ENCODE assay signal across 12 mouse cellular contexts in the genomic region with DNA sequence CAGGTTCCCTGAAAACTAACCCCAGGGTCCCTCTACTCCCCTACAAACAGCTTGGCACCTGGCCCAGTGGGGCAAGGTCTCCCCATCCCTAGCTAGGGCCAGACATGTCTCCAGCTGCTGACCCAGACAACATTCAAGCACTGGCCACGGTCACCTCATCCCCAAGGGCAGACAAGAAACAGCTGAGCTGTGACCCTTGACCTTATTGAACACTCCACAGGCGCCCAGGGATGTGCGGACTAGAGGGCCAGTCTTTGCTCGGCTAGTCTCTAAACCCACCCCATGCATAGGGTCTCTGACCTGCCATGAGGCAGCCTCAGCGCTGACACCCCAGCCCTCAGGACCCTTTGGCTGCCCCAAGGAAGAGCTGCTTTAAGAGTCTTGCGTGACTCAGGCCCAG. TPM values are rescaled to one million over a fixed set of nuclear protein-coding genes. Genes with fewer than 3 reads are reported as not detected.
DNase-seq lines count a peak whose midpoint lies in the region; ATAC-seq and TF ChIP-seq lines count a peak whose summit lies in the region.
"Had no signal": no experiment of that assay in that cellular context is flagged by ENCODE, and none has a peak within 500 bp of the region (broad histone marks: within the 10 kb centered on the region; RNA-seq: fewer than 3 reads in every experiment).

No protein-coding gene starts in this region.

- TF ChIP-seq CTCF in lung, postnatal 0 days (IDR thresholded peaks at IDR 0.05) = no peak
- TF ChIP-seq CTCF in stomach, postnatal 0 days (IDR thresholded peaks at IDR 0.05; ENCODE audit: low read depth) = no peak

- H3K4me1 ChIP-seq in hindbrain, embryonic 10.5 days (replicated peaks) = peaks cover 43% of the 10 kb centered on the region
- no peaks in the 10 kb centered on the region for H3K4me1 ChIP-seq in hindbrain, embryonic 14.5 days (replicated peaks; ENCODE audit: control insufficient read depth, insufficient read depth, low read length)
- peaks cover 3% of the 10 kb centered on the region; the same call in 1 of the 2 replicates for H3K4me1 ChIP-seq in lung, postnatal 0 days (ENCODE audit: insufficient read depth, low read depth, low read length)
- no peaks in the 10 kb centered on the region for H3K4me1 ChIP-seq in stomach, postnatal 0 days (replicated peaks; ENCODE audit: control insufficient read depth, insufficient read depth)

- DNase-seq in hindbrain, embryonic 10.5 days (ENCODE audit: low spot score) = peak; percentile 27
- no peak for DNase-seq in hindbrain, embryonic 14.5 days (ENCODE audit: low spot score)
- DNase-seq in lung, postnatal 0 days (ENCODE audit: low spot score) = peak; percentile 44
- DNase-seq in lung, postnatal 25 days (ENCODE audit: low spot score) = no peak
- peak; percentile 46 to 56 for DNase-seq in kidney, postnatal 4 days
- DNase-seq in stomach, postnatal 0 days (ENCODE audit: low spot score) = no peak
- no peak for DNase-seq in left cerebral cortex, postnatal 10 days (ENCODE audit: extremely low spot score in 1 of 2, low spot score in 2 of 2)
- no peak for DNase-seq in cerebellum, postnatal 10 days
- DNase-seq: heart, adult 18-20 months; left cerebral cortex, postnatal 4 days had no signal

- no peak for ATAC-seq in hindbrain, embryonic 14.5 days (ENCODE audit: low FRiP score)
- peak; percentile 28 for ATAC-seq in lung, postnatal 0 days
- no peak for ATAC-seq in stomach, postnatal 0 days (ENCODE audit: low FRiP score, low TSS enrichment)

- intact Hi-C loops in left cerebral cortex, postnatal 10 days (cut with DNase I) = no loop called here

- H3K27me3 ChIP-seq in hindbrain, embryonic 10.5 days (ENCODE audit: insufficient read depth, poor library complexity, severe bottlenecking) = peaks cover 4% of the 10 kb centered on the region
- H3K27me3 ChIP-seq in hindbrain, embryonic 14.5 days (ENCODE audit: control insufficient read depth, insufficient read depth, low read length) = no peaks in the 10 kb centered on the region
- no peaks in the 10 kb centered on the region for H3K27me3 ChIP-seq in lung, postnatal 0 days (replicated peaks; ENCODE audit: insufficient read depth, low read length)
- no peaks in the 10 kb centered on the region for H3K27me3 ChIP-seq in stomach, postnatal 0 days (ENCODE audit: control insufficient read depth, insufficient read depth, low read length)
- H3K27me3 ChIP-seq: neural tube, embryonic 12.5 days had no signal

- peak overlapping the region; percentile 71 for H3K27ac ChIP-seq in hindbrain, embryonic 10.5 days
- H3K27ac ChIP-seq in hindbrain, embryonic 14.5 days = no peak overlapping the region
- H3K27ac ChIP-seq in lung, postnatal 0 days (ENCODE audit: low read length) = peak overlapping the region; percentile 57; the same call in 1 of the 2 replicates
- H3K27ac ChIP-seq in stomach, postnatal 0 days (replicated peaks) = peak overlapping the region; percentile 58
- H3K27ac ChIP-seq: neural tube, embryonic 12.5 days had no signal

- no peaks in the 10 kb centered on the region for H3K36me3 ChIP-seq in hindbrain, embryonic 10.5 days
- H3K36me3 ChIP-seq in hindbrain, embryonic 14.5 days (replicated peaks; ENCODE audit: control insufficient read depth, insufficient read depth) = no peaks in the 10 kb centered on the region
- H3K36me3 ChIP-seq in lung, postnatal 0 days (ENCODE audit: insufficient read depth, low read length) = no peaks in the 10 kb centered on the region
- no peaks in the 10 kb centered on the region for H3K36me3 ChIP-seq in stomach, postnatal 0 days (ENCODE audit: control insufficient read depth, insufficient read depth, low read length)
- H3K36me3 ChIP-seq: neural tube, embryonic 12.5 days had no signal

- TF ChIP-seq EP300 in lung, postnatal 0 days (IDR thresholded peaks at IDR 0.05) = no peak
- TF ChIP-seq EP300 in stomach, postnatal 0 days (optimal IDR thresholded peaks at IDR 0.05) = no peak

- H3K9me3 ChIP-seq in hindbrain, embryonic 10.5 days = no peaks in the 10 kb centered on the region
- H3K9me3 ChIP-seq in hindbrain, embryonic 14.5 days (ENCODE audit: control insufficient read depth, low read length) = no peaks in the 10 kb centered on the region
- H3K9me3 ChIP-seq in lung, postnatal 0 days (ENCODE audit: low read length) = no peaks in the 10 kb centered on the region
- H3K9me3 ChIP-seq in stomach, postnatal 0 days (ENCODE audit: control insufficient read depth, low read length) = no peaks in the 10 kb centered on the region
- H3K9me3 ChIP-seq: neural tube, embryonic 12.5 days had no signal

- no peak overlapping the region for H3K4me3 ChIP-seq in hindbrain, embryonic 10.5 days
- H3K4me3 ChIP-seq in hindbrain, embryonic 14.5 days (replicated peaks; ENCODE audit: low read length) = no peak overlapping the region
- H3K4me3 ChIP-seq in lung, postnatal 0 days (ENCODE audit: low read depth, low read length) = no peak overlapping the region
- no peak overlapping the region for H3K4me3 ChIP-seq in stomach, postnatal 0 days (ENCODE audit: low read depth, low read length)
- H3K4me3 ChIP-seq: megakaryocyte, embryonic 14.5 days; neural tube, embryonic 12.5 days had no signal

- WGBS in hindbrain, embryonic 10.5 days = 36% methylated on average over 6 of the region's 6 CpGs
- 47% methylated on average over 6 of the region's 6 CpGs for WGBS in hindbrain, embryonic 14.5 days
- 48% methylated on average over 6 of the region's 6 CpGs for WGBS in lung, postnatal 0 days
- WGBS in stomach, postnatal 0 days = 39% methylated on average over 6 of the region's 6 CpGs

- H3K4me2 ChIP-seq in hindbrain, embryonic 14.5 days (replicated peaks) = no peak overlapping the region
- H3K4me2 ChIP-seq in lung, postnatal 0 days (replicated peaks; ENCODE audit: low read depth, low read length) = no peak overlapping the region
- H3K4me2 ChIP-seq in stomach, postnatal 0 days (replicated peaks; ENCODE audit: low read depth) = no peak overlapping the region
- H3K4me2 ChIP-seq: neural tube, embryonic 12.5 days had no signal

- no peak overlapping the region for H3K9ac ChIP-seq in hindbrain, embryonic 14.5 days
- H3K9ac ChIP-seq in lung, postnatal 0 days (replicated peaks; ENCODE audit: low read depth) = no peak overlapping the region
- H3K9ac ChIP-seq in stomach, postnatal 0 days (ENCODE audit: low read length) = 0 out of 2 replicates have a peak overlapping the region, but pooled peaks have one; percentile 2
- H3K9ac ChIP-seq: neural tube, embryonic 12.5 days had no signal

RNA-seq across cellular contexts. Expression of a gene that starts 11.7 kb away (rescaled TPM):
- 34.4 and 46.0 TPM in 2 replicates for polyA plus RNA-seq in hindbrain, embryonic 10.5 days (2016; fragmentation: Nextera tagmentation; extraction: Ambion mirVana)
- 4.8 and 5.0 TPM in 2 replicates for polyA plus RNA-seq in hindbrain, embryonic 14.5 days (2014; fragmentation: Nextera tagmentation; extraction: Ambion mirVana)
- 107 and 110 TPM in 2 replicates for polyA plus RNA-seq in lung, postnatal 0 days (2015; fragmentation: Nextera tagmentation; extraction: Ambion mirVana)
- polyA plus RNA-seq in stomach, postnatal 0 days (2015; fragmentation: Nextera tagmentation; extraction: Ambion mirVana) = 35.3 and 36.6 TPM in 2 replicates
- 10 to 100 TPM; 12.0 to 16.0 TPM for total RNA-seq in left cerebral cortex, postnatal 10 days (2021)

RNA-seq across cellular contexts. Expression of a gene that starts 16.1 kb away (rescaled TPM):
- 103 and 116 TPM in 2 replicates for polyA plus RNA-seq in hindbrain, embryonic 10.5 days (2016; fragmentation: Nextera tagmentation; extraction: Ambion mirVana)
- polyA plus RNA-seq in hindbrain, embryonic 14.5 days (2014; fragmentation: Nextera tagmentation; extraction: Ambion mirVana) = 81.5 and 92.4 TPM in 2 replicates
- polyA plus RNA-seq in lung, postnatal 0 days (2015; fragmentation: Nextera tagmentation; extraction: Ambion mirVana) = 197 and 225 TPM in 2 replicates
- 154 and 166 TPM in 2 replicates for polyA plus RNA-seq in stomach, postnatal 0 days (2015; fragmentation: Nextera tagmentation; extraction: Ambion mirVana)
- total RNA-seq in left cerebral cortex, postnatal 10 days (2021) = 10 to 100 TPM; 72.7 to 78.3 TPM

RNA-seq across cellular contexts. Expression of a gene that starts 16.3 kb away (rescaled TPM):
- polyA plus RNA-seq in hindbrain, embryonic 10.5 days (2016; fragmentation: Nextera tagmentation; extraction: Ambion mirVana) = 66.0 and 77.9 TPM in 2 replicates
- polyA plus RNA-seq in hindbrain, embryonic 14.5 days (2014; fragmentation: Nextera tagmentation; extraction: Ambion mirVana) = 33.0 and 37.1 TPM in 2 replicates
- polyA plus RNA-seq in lung, postnatal 0 days (2015; fragmentation: Nextera tagmentation; extraction: Ambion mirVana) = 12.8 and 16.9 TPM in 2 replicates
- 10.4 and 11.2 TPM in 2 replicates for polyA plus RNA-seq in stomach, postnatal 0 days (2015; fragmentation: Nextera tagmentation; extraction: Ambion mirVana)
- 10 to 100 TPM; 29.1 to 35.0 TPM for total RNA-seq in left cerebral cortex, postnatal 10 days (2021)

RNA-seq across cellular contexts. Expression of a gene that starts 43.8 kb away (rescaled TPM):
- polyA plus RNA-seq in hindbrain, embryonic 10.5 days (2016; fragmentation: Nextera tagmentation; extraction: Ambion mirVana) = 1.3 and 1.7 TPM in 2 replicates
- polyA plus RNA-seq in hindbrain, embryonic 14.5 days (2014; fragmentation: Nextera tagmentation; extraction: Ambion mirVana) = 1.6 and 2.4 TPM in 2 replicates
- polyA plus RNA-seq in lung, postnatal 0 days (2015; fragmentation: Nextera tagmentation; extraction: Ambion mirVana) = 14.6 and 15.1 TPM in 2 replicates
- polyA plus RNA-seq in stomach, postnatal 0 days (2015; fragmentation: Nextera tagmentation; extraction: Ambion mirVana) = 2.0 and 2.6 TPM in 2 replicates
- 10 to 100 TPM; 16.1 to 18.7 TPM for total RNA-seq in left cerebral cortex, postnatal 10 days (2021)

RNA-seq across cellular contexts. Expression of a gene that starts 53.0 kb away (rescaled TPM):
- polyA plus RNA-seq in hindbrain, embryonic 10.5 days (2016; fragmentation: Nextera tagmentation; extraction: Ambion mirVana) = 5.3 and 5.6 TPM in 2 replicates
- 7.0 and 7.5 TPM in 2 replicates for polyA plus RNA-seq in hindbrain, embryonic 14.5 days (2014; fragmentation: Nextera tagmentation; extraction: Ambion mirVana)
- 6.7 and 6.8 TPM in 2 replicates for polyA plus RNA-seq in lung, postnatal 0 days (2015; fragmentation: Nextera tagmentation; extraction: Ambion mirVana)
- polyA plus RNA-seq in stomach, postnatal 0 days (2015; fragmentation: Nextera tagmentation; extraction: Ambion mirVana) = 5.5 and 6.0 TPM in 2 replicates
- 1 to 10 TPM; 7.2 to 8.0 TPM for total RNA-seq in left cerebral cortex, postnatal 10 days (2021)

Comparison
In these comparisons a context has a peak if more than half of its experiments do, and no peak if none do; other contexts are left out.
1. DNase-seq: peak in hindbrain, embryonic 10.5 days (single experiment), lung, postnatal 0 days (single experiment) and kidney, postnatal 4 days (2 of 2); none in hindbrain, embryonic 14.5 days (single experiment), lung, postnatal 25 days (single experiment), stomach, postnatal 0 days (single experiment), left cerebral cortex, postnatal 10 days (0 of 2) and cerebellum, postnatal 10 days (0 of 2).